Mouse (Mus musculus): Measurements from ENCODE around the gene Slc7a15. TPM values are rescaled to one million over a fixed set of nuclear protein-coding genes. Genes with fewer than 3 reads are reported as not detected.
"Not testable (repeated sequence)": the region's sequence is repeated elsewhere in the genome, so short reads cannot be mapped to it uniquely, and the experiment has no call there.

The Slc7a15 gene
- polyA plus RNA-seq, 1 experiment from 2014 or later: not detected

- Histone ChIP-seq H3K27ac (ENCODE audit: low read depth, low read length) (no peak overlapping the region), H3K9me3 (ENCODE audit: control insufficient read depth, low read length) (no peaks in the 10 kb centered on the region), H3K4me3 (ENCODE audit: low read depth, low read length) (no peak overlapping the region), H3K27me3 (ENCODE audit: control insufficient read depth, insufficient read depth, low read length) (no peaks in the 10 kb centered on the region), H3K9ac (ENCODE audit: low read depth, low read length) (no peak overlapping the region), H3K36me3 (ENCODE audit: control insufficient read depth, insufficient read depth, low read length) (no peaks in the 10 kb centered on the region), H3K4me2 (replicated peaks; ENCODE audit: low read depth, low read length) (no peak overlapping the region), H3K4me1 (replicated peaks; ENCODE audit: control insufficient read depth, insufficient read depth, low read length) (no peaks in the 10 kb centered on the region)
- ATAC-seq (ENCODE audit: low FRiP score) (no peak), DNase-seq (ENCODE audit: low spot score) (no peak)
- 85% methylated on average over 2 of the region's 2 CpGs for WGBS
Measured at GRCm38 (mm10) chr12:8632737-8633365, 34.0 kb upstream of the Slc7a15 start.

- H3K4me1 ChIP-seq (replicated peaks; ENCODE audit: control insufficient read depth, insufficient read depth, low read length): no peaks in the 10 kb centered on the region
- H3K36me3 ChIP-seq (ENCODE audit: control insufficient read depth, insufficient read depth, low read length): no peaks in the 10 kb centered on the region
- no peaks in the 10 kb centered on the region for H3K9me3 ChIP-seq (ENCODE audit: control insufficient read depth, low read length)
- ATAC-seq (ENCODE audit: low FRiP score) (no peak), DNase-seq (ENCODE audit: low spot score) (no peak)
- no peak overlapping the region for H3K27ac ChIP-seq (ENCODE audit: low read depth, low read length)
- no peaks in the 10 kb centered on the region for H3K27me3 ChIP-seq (ENCODE audit: control insufficient read depth, insufficient read depth, low read length)
- no peak overlapping the region for H3K4me3 ChIP-seq (ENCODE audit: low read depth, low read length)
- 94% methylated on average over 1 of the region's 1 CpGs for WGBS
- no peak overlapping the region for H3K4me2 ChIP-seq (replicated peaks; ENCODE audit: low read depth, low read length)
- H3K9ac ChIP-seq (ENCODE audit: low read depth, low read length): no peak overlapping the region
Measured at GRCm38 (mm10) chr12:8631691-8632090, 32.8 kb upstream of the Slc7a15 start.

- 96% methylated on average over 6 of the region's 6 CpGs for WGBS
- H3K36me3 ChIP-seq (ENCODE audit: control insufficient read depth, insufficient read depth, low read length): no peaks in the 10 kb centered on the region
- no peak overlapping the region for H3K9ac ChIP-seq (ENCODE audit: low read depth, low read length)
- DNase-seq (ENCODE audit: low spot score) (no peak), ATAC-seq (ENCODE audit: low FRiP score) (no peak)
- no peaks in the 10 kb centered on the region for H3K9me3 ChIP-seq (ENCODE audit: control insufficient read depth, low read length)
- H3K27ac ChIP-seq (ENCODE audit: low read depth, low read length): no peak overlapping the region
- H3K4me2 ChIP-seq (replicated peaks; ENCODE audit: low read depth, low read length): no peak overlapping the region
- no peaks in the 10 kb centered on the region for H3K4me1 ChIP-seq (replicated peaks; ENCODE audit: control insufficient read depth, insufficient read depth, low read length)
- no peak overlapping the region for H3K4me3 ChIP-seq (ENCODE audit: low read depth, low read length)
- H3K27me3 ChIP-seq (ENCODE audit: control insufficient read depth, insufficient read depth, low read length): no peaks in the 10 kb centered on the region
Measured at GRCm38 (mm10) chr12:8629537-8629936, 30.7 kb upstream of the Slc7a15 start.

- H3K36me3 ChIP-seq (ENCODE audit: control insufficient read depth, insufficient read depth, low read length): no peaks in the 10 kb centered on the region
- no peak for DNase-seq (ENCODE audit: low spot score)
- no peak overlapping the region for H3K27ac ChIP-seq (ENCODE audit: low read depth, low read length)
- no peak overlapping the region for H3K4me3 ChIP-seq (ENCODE audit: low read depth, low read length)
- no peak overlapping the region for H3K9ac ChIP-seq (ENCODE audit: low read depth, low read length)
- H3K27me3 ChIP-seq (ENCODE audit: control insufficient read depth, insufficient read depth, low read length): no peaks in the 10 kb centered on the region
- WGBS: 91% methylated on average over 5 of the region's 5 CpGs
- no peak for ATAC-seq (ENCODE audit: low FRiP score)
- no peak overlapping the region for H3K4me2 ChIP-seq (replicated peaks; ENCODE audit: low read depth, low read length)
- no peaks in the 10 kb centered on the region for H3K9me3 ChIP-seq (ENCODE audit: control insufficient read depth, low read length)
- no peaks in the 10 kb centered on the region for H3K4me1 ChIP-seq (replicated peaks; ENCODE audit: control insufficient read depth, insufficient read depth, low read length)
Measured at GRCm38 (mm10) chr12:8620678-8621018, 21.8 kb upstream of the Slc7a15 start.

GRCm38 (mm10) chr12:8619827-8620677 is 21.2 kb upstream of the Slc7a15 start:
- ATAC-seq (ENCODE audit: low FRiP score) (peak; percentile 86), DNase-seq (ENCODE audit: low spot score) (peak; percentile 48)
- Histone ChIP-seq H3K4me2 (replicated peaks; ENCODE audit: low read depth, low read length) (no peak overlapping the region), H3K36me3 (ENCODE audit: control insufficient read depth, insufficient read depth, low read length) (no peaks in the 10 kb centered on the region), H3K9me3 (ENCODE audit: control insufficient read depth, low read length) (no peaks in the 10 kb centered on the region), H3K27ac (ENCODE audit: low read depth, low read length) (no peak overlapping the region), H3K4me1 (replicated peaks; ENCODE audit: control insufficient read depth, insufficient read depth, low read length) (no peaks in the 10 kb centered on the region), H3K27me3 (ENCODE audit: control insufficient read depth, insufficient read depth, low read length) (no peaks in the 10 kb centered on the region), H3K4me3 (ENCODE audit: low read depth, low read length) (no peak overlapping the region), H3K9ac (ENCODE audit: low read depth, low read length) (no peak overlapping the region)
- 87% methylated on average over 9 of the region's 9 CpGs for WGBS

GRCm38 (mm10) chr12:8618271-8618670 is 19.4 kb upstream of the Slc7a15 start:
- no peak for ATAC-seq (ENCODE audit: low FRiP score)
- Histone ChIP-seq H3K4me2 (replicated peaks; ENCODE audit: low read depth, low read length) (no peak overlapping the region), H3K36me3 (ENCODE audit: control insufficient read depth, insufficient read depth, low read length) (no peaks in the 10 kb centered on the region), H3K27me3 (ENCODE audit: control insufficient read depth, insufficient read depth, low read length) (no peaks in the 10 kb centered on the region), H3K4me3 (ENCODE audit: low read depth, low read length) (no peak overlapping the region), H3K9ac (ENCODE audit: low read depth, low read length) (no peak overlapping the region), H3K4me1 (replicated peaks; ENCODE audit: control insufficient read depth, insufficient read depth, low read length) (no peaks in the 10 kb centered on the region), H3K9me3 (ENCODE audit: control insufficient read depth, low read length) (no peaks in the 10 kb centered on the region), H3K27ac (ENCODE audit: low read depth, low read length) (no peak overlapping the region)
- DNase-seq (ENCODE audit: low spot score): no peak
- WGBS: 94% methylated on average over 3 of the region's 3 CpGs

- no peak overlapping the region for H3K9ac ChIP-seq (ENCODE audit: low read depth, low read length)
- no peaks in the 10 kb centered on the region for H3K27me3 ChIP-seq (ENCODE audit: control insufficient read depth, insufficient read depth, low read length)
- no peaks in the 10 kb centered on the region for H3K9me3 ChIP-seq (ENCODE audit: control insufficient read depth, low read length)
- no peaks in the 10 kb centered on the region for H3K36me3 ChIP-seq (ENCODE audit: control insufficient read depth, insufficient read depth, low read length)
- H3K4me1 ChIP-seq (replicated peaks; ENCODE audit: control insufficient read depth, insufficient read depth, low read length): no peaks in the 10 kb centered on the region
- no peak overlapping the region for H3K27ac ChIP-seq (ENCODE audit: low read depth, low read length)
- no peak overlapping the region for H3K4me2 ChIP-seq (replicated peaks; ENCODE audit: low read depth, low read length)
- WGBS: 95% methylated on average over 3 of the region's 3 CpGs
- H3K4me3 ChIP-seq (ENCODE audit: low read depth, low read length): no peak overlapping the region
- DNase-seq (ENCODE audit: low spot score) (no peak), ATAC-seq (ENCODE audit: low FRiP score) (no peak)
Measured at GRCm38 (mm10) chr12:8609070-8609469, 10.2 kb upstream of the Slc7a15 start.

- Histone ChIP-seq H3K4me3 (ENCODE audit: low read depth, low read length) (no peak overlapping the region), H3K9me3 (ENCODE audit: control insufficient read depth, low read length) (no peaks in the 10 kb centered on the region), H3K4me1 (replicated peaks; ENCODE audit: control insufficient read depth, insufficient read depth, low read length) (no peaks in the 10 kb centered on the region), H3K9ac (ENCODE audit: low read depth, low read length) (no peak overlapping the region), H3K27me3 (ENCODE audit: control insufficient read depth, insufficient read depth, low read length) (no peaks in the 10 kb centered on the region), H3K4me2 (replicated peaks; ENCODE audit: low read depth, low read length) (no peak overlapping the region), H3K36me3 (ENCODE audit: control insufficient read depth, insufficient read depth, low read length) (no peaks in the 10 kb centered on the region), H3K27ac (ENCODE audit: low read depth, low read length) (no peak overlapping the region)
- ATAC-seq (ENCODE audit: low FRiP score): no peak
- 84% methylated on average over 7 of the region's 7 CpGs for WGBS
- no peak for DNase-seq (ENCODE audit: low spot score)
Measured at GRCm38 (mm10) chr12:8595611-8596010, 3.3 kb downstream of the Slc7a15 start.

- H3K4me3 ChIP-seq (ENCODE audit: low read depth, low read length); DNase-seq (ENCODE audit: low spot score); H3K4me2 ChIP-seq (replicated peaks; ENCODE audit: low read depth, low read length); H3K27me3 ChIP-seq (ENCODE audit: control insufficient read depth, insufficient read depth, low read length); H3K27ac ChIP-seq (ENCODE audit: low read depth, low read length); ATAC-seq (ENCODE audit: low FRiP score); H3K36me3 ChIP-seq (ENCODE audit: control insufficient read depth, insufficient read depth, low read length); H3K9ac ChIP-seq (ENCODE audit: low read depth, low read length); H3K4me1 ChIP-seq (replicated peaks; ENCODE audit: control insufficient read depth, insufficient read depth, low read length); H3K9me3 ChIP-seq (ENCODE audit: control insufficient read depth, low read length): not testable (repeated sequence)
- 90% methylated on average over 2 of the region's 2 CpGs for WGBS
Measured at GRCm38 (mm10) chr12:8591326-8591725, 7.5 kb downstream of the Slc7a15 start.
